Mouse (Mus musculus) retina, embryonic 14.5 days (tissue): ENCODE measurements around the gene Kmt5c.
A peak's percentile ranks its signal among the peaks of the same experiment; 100 is the strongest.
"Not testable (repeated sequence)": the region's sequence is repeated elsewhere in the genome, so short reads cannot be mapped to it uniquely, and the experiment has no call there.

Source experiments
- DNase-seq: peaks from one replicate; pipeline ENCODE4 v3.0.0-alpha.2; 2015; ENCODE audit warnings: low spot score

Kmt5c gene

GRCm38 (mm10) chr7:4789436-4789935 is 49.6 kb downstream of the Kmt5c start, which contains the start of gene Tmem238:
Gene Tmem238 (minus strand): TSS chr7:4789656.
- DNase-seq: no peak

- DNase-seq: peak; percentile 98
Observed at GRCm38 (mm10) chr7:4792278-4793212, 52.6 kb downstream of the Kmt5c start, which contains the start of gene Rpl28. Gene Rpl28 (plus strand): TSS chr7:4792874.

- not testable (repeated sequence) for DNase-seq
Observed at GRCm38 (mm10) chr7:4793248-4793647, 53.3 kb downstream of the Kmt5c start.

- DNase-seq: no peak
Observed at GRCm38 (mm10) chr7:4793674-4794073, 53.8 kb downstream of the Kmt5c start.

GRCm38 (mm10) chr7:4794631-4795168 is 54.8 kb downstream of the Kmt5c start:
- no peak for DNase-seq

- DNase-seq: peak; percentile 70
Observed at GRCm38 (mm10) chr7:4795767-4796433, 56.0 kb downstream of the Kmt5c start.
